In genomic region chr1:136306424-136306823, GRCm38 (mm10) we compare ENCODE assay signal across 9 mouse cellular contexts. TPM values are rescaled to one million over a fixed set of nuclear protein-coding genes. Genes with fewer than 3 reads are reported as not detected.
DNase-seq lines count a peak whose midpoint lies in the region; ATAC-seq and TF ChIP-seq lines count a peak whose summit lies in the region.
"Had no signal": no experiment of that assay in that cellular context is flagged by ENCODE, and none has a peak within 500 bp of the region (broad histone marks: within the 10 kb centered on the region; RNA-seq: fewer than 3 reads in every experiment).

No protein-coding gene starts in this region.

- H3K4me3 ChIP-seq in stomach, postnatal 0 days (ENCODE audit: low read depth, low read length): no peak overlapping the region
- H3K4me3 ChIP-seq: neural tube, embryonic 12.5 days had no signal

- DNase-seq in heart, postnatal 10 days: peak; percentile 50 to 64
- DNase-seq in heart, postnatal 25 days (ENCODE audit: low spot score): no peak
- peak; percentile 35 for DNase-seq in urinary bladder, postnatal 14 days (ENCODE audit: low spot score)
- no peak for DNase-seq in urinary bladder, postnatal 25 days (ENCODE audit: low spot score)
- peak; percentile 40 for DNase-seq in cerebellum, adult 9-11 months
- peak; percentile 56 for DNase-seq in kidney, postnatal 10 days
- peak; percentile 38 for DNase-seq in stomach, postnatal 0 days (ENCODE audit: low spot score)
- DNase-seq in left cerebral cortex, postnatal 36 days (ENCODE audit: low spot score in 2 of 2): no peak

- H3K27ac ChIP-seq in stomach, postnatal 0 days (replicated peaks): no peak overlapping the region
- H3K27ac ChIP-seq: neural tube, embryonic 12.5 days had no signal

- TF ChIP-seq EP300 in stomach, postnatal 0 days (optimal IDR thresholded peaks at IDR 0.05): no peak

- WGBS in stomach, postnatal 0 days: 86% methylated on average over 3 of the region's 3 CpGs

- H3K27me3 ChIP-seq in stomach, postnatal 0 days (ENCODE audit: control insufficient read depth, insufficient read depth, low read length): no peaks in the 10 kb centered on the region
- H3K27me3 ChIP-seq: neural tube, embryonic 12.5 days had no signal

- no peak overlapping the region for H3K4me2 ChIP-seq in stomach, postnatal 0 days (replicated peaks; ENCODE audit: low read depth)
- H3K4me2 ChIP-seq: neural tube, embryonic 12.5 days had no signal

- H3K4me1 ChIP-seq in stomach, postnatal 0 days (replicated peaks; ENCODE audit: control insufficient read depth, insufficient read depth): no peaks in the 10 kb centered on the region
- H3K4me1 ChIP-seq: neural tube, embryonic 12.5 days had no signal

- TF ChIP-seq CTCF in stomach, postnatal 0 days (IDR thresholded peaks at IDR 0.05; ENCODE audit: low read depth): peak; percentile 76

- intact Hi-C loops in heart, postnatal 10 days (cut with DNase I): loop anchor here (1.0 to 5.0 kb wide), 2 partner anchors 36 to 153 kb away; no protein-coding TSS in a partner anchor
- intact Hi-C loops in heart, postnatal 25 days (cut with DNase I): loop anchor here (5.0 kb wide), 3 partner anchors 36 to 151 kb away; partner anchors contain the start of gene Ddx59
- intact Hi-C loops in left cerebral cortex, postnatal 36 days (cut with DNase I): loop anchor here (5.0 to 10.0 kb wide), 2 partner anchors 108 to 151 kb away; partner anchors contain the start of gene Ddx59

- no peaks in the 10 kb centered on the region for H3K9me3 ChIP-seq in stomach, postnatal 0 days (ENCODE audit: control insufficient read depth, low read length)
- H3K9me3 ChIP-seq: neural tube, embryonic 12.5 days had no signal

- ATAC-seq in stomach, postnatal 0 days (ENCODE audit: low FRiP score, low TSS enrichment): no peak

- no peaks in the 10 kb centered on the region for H3K36me3 ChIP-seq in stomach, postnatal 0 days (ENCODE audit: control insufficient read depth, insufficient read depth, low read length)

- H3K9ac ChIP-seq in stomach, postnatal 0 days (ENCODE audit: low read length): no peak overlapping the region
- H3K9ac ChIP-seq: neural tube, embryonic 12.5 days had no signal

RNA-seq across cellular contexts. Expression of gene Camsap2, which starts 39.5 kb away (rescaled TPM):
- 10 to 100 TPM; 32.5 to 33.9 TPM for total RNA-seq in heart, postnatal 10 days (2021)
- total RNA-seq in heart, postnatal 25 days (2021): 10 to 100 TPM; 21.4 to 22.8 TPM
- polyA plus RNA-seq in stomach, postnatal 0 days (2015; fragmentation: Nextera tagmentation; extraction: Ambion mirVana): 8.9 and 9.5 TPM in 2 replicates
- 100 to 1,000 TPM; 129 to 138 TPM for total RNA-seq in left cerebral cortex, postnatal 36 days (2021)

RNA-seq across cellular contexts. Expression of gene Gpr25, which starts 45.8 kb away (rescaled TPM):
- not detected for total RNA-seq in heart, postnatal 10 days (2021)
- total RNA-seq in heart, postnatal 25 days (2021): not detected
- 0.12 TPM in 1 of 2 replicates, not detected in the other for polyA plus RNA-seq in stomach, postnatal 0 days (2015; fragmentation: Nextera tagmentation; extraction: Ambion mirVana)
- 1 to 10 TPM; 5.5 to 7.7 TPM for total RNA-seq in left cerebral cortex, postnatal 36 days (2021)
- polyA plus RNA-seq: neural tube, embryonic 12.5 days had no signal

Comparison
In these comparisons a context has a peak if more than half of its experiments do, and no peak if none do; other contexts are left out.
1. DNase-seq: peak in heart, postnatal 10 days (2 of 2), urinary bladder, postnatal 14 days (single experiment), cerebellum, adult 9-11 months (single experiment), kidney, postnatal 10 days (single experiment) and stomach, postnatal 0 days (single experiment); none in heart, postnatal 25 days (single experiment), urinary bladder, postnatal 25 days (single experiment) and left cerebral cortex, postnatal 36 days (0 of 2).
2. RNA of gene Gpr25, which starts 45.8 kb away (total RNA-seq): 5.5 to 7.7 TPM in left cerebral cortex, postnatal 36 days; not detected in heart, postnatal 10 days and not detected in heart, postnatal 25 days; every median in the first group is over 4 times any median in the second.